In genomic region chr4:107072343-107072742, GRCm38 (mm10) we compare ENCODE assay signal across 1 mouse cellular context.
TF ChIP-seq lines count a peak whose summit lies in the region.

No protein-coding gene starts in this region.

TF ChIP-seq in CH12.LX, 34 proteins besides CTCF, POLR2A, EP300 and RAD21 (continued from another document):
- TF ChIP-seq NELFE (IDR thresholded peaks at IDR 0.05; ENCODE audit: low read depth, low read length): no peak
- TF ChIP-seq ZNF384 (IDR thresholded peaks at IDR 0.05; ENCODE audit: low read depth, low read length): no peak
- TF ChIP-seq MXI1 (IDR thresholded peaks at IDR 0.05; ENCODE audit: low read depth, low read length): peak; percentile 83; the same call in 1 of the 2 replicates
- TF ChIP-seq SIN3A (IDR thresholded peaks at IDR 0.05; ENCODE audit: low read length): no peak; the same call in 1 of the 2 replicates
- peak; percentile 46 for TF ChIP-seq JUN (IDR thresholded peaks at IDR 0.05; ENCODE audit: insufficient read depth, low read depth, low read length)
- no peak for TF ChIP-seq POLR2AphosphoS2 (IDR thresholded peaks at IDR 0.05; ENCODE audit: low read depth, low read length)
- TF ChIP-seq CHD2 (IDR thresholded peaks at IDR 0.05; ENCODE audit: low read length): no peak
- TF ChIP-seq USF2 (conservative IDR thresholded peaks at IDR 0.05; ENCODE audit: low read depth, low read length): no peak
- peak; percentile 91 for TF ChIP-seq IRF4 (IDR thresholded peaks at IDR 0.05; ENCODE audit: low read depth, low read length)
- no peak for TF ChIP-seq HCFC1 (IDR thresholded peaks at IDR 0.05; ENCODE audit: low read depth, low read length)
- peak; percentile 84 for TF ChIP-seq MAX (IDR thresholded peaks at IDR 0.05; ENCODE audit: low read length)
- TF ChIP-seq ZC3H11A (IDR thresholded peaks at IDR 0.05; ENCODE audit: low read depth, low read length): no peak
- TF ChIP-seq SMC3 (IDR thresholded peaks at IDR 0.05; ENCODE audit: low read depth, low read length): no peak
- peak; percentile 56; the same call in 1 of the 2 replicates for TF ChIP-seq TCF12 (IDR thresholded peaks at IDR 0.05; ENCODE audit: low read depth, low read length)
- no peak for TF ChIP-seq PAX5 (IDR thresholded peaks at IDR 0.05; ENCODE audit: low read length)
- peak; percentile 66 for TF ChIP-seq MEF2A (IDR thresholded peaks at IDR 0.05; ENCODE audit: borderline replicate concordance, low read depth, low read length)
- peak; percentile 80 for TF ChIP-seq JUND (conservative IDR thresholded peaks at IDR 0.05; ENCODE audit: low read depth, low read length)
- no peak for TF ChIP-seq MAFK (IDR thresholded peaks at IDR 0.05; ENCODE audit: insufficient replicate concordance, low read length)
- TF ChIP-seq ZMIZ1 (IDR thresholded peaks at IDR 0.05; ENCODE audit: low read depth, low read length): no peak
